Mouse (Mus musculus): Measurements from ENCODE around the gene Ppp4r2.
A peak's percentile ranks its signal among the peaks of the same experiment; 100 is the strongest.
"Not testable (repeated sequence)": the region's sequence is repeated elsewhere in the genome, so short reads cannot be mapped to it uniquely, and the experiment has no call there.

Ppp4r2 gene

GRCm38 (mm10) chr6:100831188-100831587 is 2.2 kb upstream of the Ppp4r2 start:
- no peak for DNase-seq (ENCODE audit: low spot score)

GRCm38 (mm10) chr6:100831751-100832150 is 1.7 kb upstream of the Ppp4r2 start:
- no peak for DNase-seq (ENCODE audit: low spot score)

- peak; percentile 48 for DNase-seq (ENCODE audit: low spot score)
Observed at GRCm38 (mm10) chr6:100833811-100834481, 524 bp downstream of the Ppp4r2 start.

- DNase-seq (ENCODE audit: low spot score): no peak
Observed at GRCm38 (mm10) chr6:100834489-100835160, 1.2 kb downstream of the Ppp4r2 start.

- DNase-seq (ENCODE audit: low spot score): no peak
Observed at GRCm38 (mm10) chr6:100845058-100845457, 11.6 kb downstream of the Ppp4r2 start.

GRCm38 (mm10) chr6:100847264-100847663 is 13.8 kb downstream of the Ppp4r2 start:
- no peak for DNase-seq (ENCODE audit: low spot score)

- no peak for DNase-seq (ENCODE audit: low spot score)
Observed at GRCm38 (mm10) chr6:100848682-100849375, 15.4 kb downstream of the Ppp4r2 start.

GRCm38 (mm10) chr6:100850671-100851081 is 17.3 kb downstream of the Ppp4r2 start:
- no peak for DNase-seq (ENCODE audit: low spot score)

- no peak for DNase-seq (ENCODE audit: low spot score)
Observed at GRCm38 (mm10) chr6:100851083-100851482, 17.7 kb downstream of the Ppp4r2 start.

- DNase-seq (ENCODE audit: low spot score): no peak
Observed at GRCm38 (mm10) chr6:100865321-100865720, 31.9 kb downstream of the Ppp4r2 start.

- not testable (repeated sequence) for DNase-seq (ENCODE audit: low spot score)
Observed at GRCm38 (mm10) chr6:100865788-100866187, 32.4 kb downstream of the Ppp4r2 start.

- DNase-seq (ENCODE audit: low spot score): not testable (repeated sequence)
Observed at GRCm38 (mm10) chr6:100866246-100866645, 32.8 kb downstream of the Ppp4r2 start.

GRCm38 (mm10) chr6:100868863-100869262 is 35.4 kb downstream of the Ppp4r2 start:
- no peak for DNase-seq (ENCODE audit: low spot score)

GRCm38 (mm10) chr6:100869909-100870308 is 36.5 kb downstream of the Ppp4r2 start:
- no peak for DNase-seq (ENCODE audit: low spot score)

- DNase-seq (ENCODE audit: low spot score): no peak
Observed at GRCm38 (mm10) chr6:100873191-100873590, 39.8 kb downstream of the Ppp4r2 start.

- peak; percentile 71 for DNase-seq (ENCODE audit: low spot score)
Observed at GRCm38 (mm10) chr6:100875862-100876623, 42.6 kb downstream of the Ppp4r2 start.

- DNase-seq (ENCODE audit: low spot score): no peak
Observed at GRCm38 (mm10) chr6:100876624-100877017, 43.2 kb downstream of the Ppp4r2 start.

- DNase-seq (ENCODE audit: low spot score): no peak
Observed at GRCm38 (mm10) chr6:100878546-100878945, 45.1 kb downstream of the Ppp4r2 start.

GRCm38 (mm10) chr6:100879607-100880006 is 46.2 kb downstream of the Ppp4r2 start:
- DNase-seq (ENCODE audit: low spot score): peak; percentile 68

- no peak for DNase-seq (ENCODE audit: low spot score)
Observed at GRCm38 (mm10) chr6:100881657-100882056, 48.2 kb downstream of the Ppp4r2 start.

GRCm38 (mm10) chr6:100882381-100883213 is 49.2 kb downstream of the Ppp4r2 start:
- peak; percentile 70 for DNase-seq (ENCODE audit: low spot score)

All from urinary bladder, postnatal 14 days (tissue).